Mouse (Mus musculus) cortical plate, adult 2 months (tissue): ENCODE measurements around the gene Nrxn2.

Source experiments
- CTCF ChIP-seq: fragments of 200-500 bp; IDR thresholded peaks from 2 replicates; pipeline ENCODE4 v1.5.1; 2011; ENCODE audit warnings: mild to moderate bottlenecking, control low read depth, low read length; ENCODE audit not compliant: insufficient read depth; ENCODE audit errors: extremely low read depth
- POLR2A ChIP-seq: fragments of 200-500 bp; IDR thresholded peaks from 2 replicates; pipeline ENCODE4 v1.6.1; 2011; ENCODE audit warnings: mild to moderate bottlenecking, low read length, control low read depth; ENCODE audit not compliant: insufficient read depth; ENCODE audit errors: extremely low read depth

- peak; percentile 74 for TF ChIP-seq CTCF
- TF ChIP-seq POLR2A = no peak
Observed at GRCm38 (mm10) chr19:6452030-6452494, 33.5 kb downstream of the Nrxn2 start.
